Mouse (Mus musculus) subcutaneous adipose tissue, adult 2 months (tissue): ENCODE data around the gene Auh. TPM values are rescaled to one million over a fixed set of nuclear protein-coding genes. Genes with fewer than 3 reads are reported as not detected.

ENCODE experiments used
- polyA plus RNA-seq: library from polyadenylated mRNA; depleted of rRNA; stranded (reverse); fragments of >200 nt; gene quantifications from 2 replicates; pipeline ENCODE4 v1.2.3, GENCODE M21; 2012; ENCODE audit warnings: low replicate concordance; rRNA removed

The Auh gene
- polyA plus RNA-seq: 42.7 and 67.0 TPM in 2 replicates

DNA sequence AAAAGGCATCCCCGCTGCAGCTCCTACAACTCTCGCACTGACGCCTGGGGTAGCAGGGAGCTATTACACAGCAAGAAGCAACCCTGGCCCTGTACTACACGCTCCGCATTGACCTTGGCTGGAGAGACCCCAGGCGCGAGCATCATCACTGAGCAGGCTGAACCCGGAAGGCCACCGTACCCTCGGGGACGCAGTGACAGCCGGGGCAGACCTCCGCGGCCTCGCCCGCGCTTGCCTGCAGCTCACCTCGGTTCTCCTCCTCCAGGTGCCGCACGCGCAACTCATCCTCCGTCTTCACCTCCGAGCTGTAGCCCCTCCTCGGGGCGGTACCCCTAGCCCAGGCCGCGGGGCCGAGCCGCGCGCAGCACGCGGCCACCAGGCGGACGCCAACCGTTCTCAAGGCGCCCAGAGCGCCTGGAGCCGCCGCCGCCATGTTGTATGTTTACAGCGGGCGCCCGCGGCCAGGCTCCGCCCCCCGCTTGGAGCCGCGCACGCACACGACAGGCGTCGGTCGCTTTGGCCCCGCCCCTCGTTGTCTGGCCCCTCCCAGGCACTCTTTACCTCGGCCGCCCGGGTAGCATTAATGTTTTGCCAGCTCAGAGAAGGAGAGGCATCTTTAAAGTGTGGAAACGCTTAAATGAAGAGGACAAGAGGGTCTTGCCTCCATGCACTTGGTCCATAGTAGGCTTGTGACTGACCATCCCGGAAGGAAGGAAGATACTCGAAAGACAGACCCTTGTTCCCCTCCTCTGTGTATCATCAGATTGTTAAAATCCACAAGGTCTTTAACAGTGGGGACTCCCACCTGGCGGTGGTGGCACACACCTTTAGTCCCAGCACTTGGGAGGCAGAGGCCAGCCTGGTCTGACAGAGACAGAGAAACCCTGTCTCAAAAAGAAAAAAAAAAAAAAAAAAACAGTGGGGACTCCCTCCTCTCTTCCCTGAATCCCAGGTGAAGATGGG lies at the start of gene Auh:
Gene Auh (minus strand): TSS at position 473 of the 963 bp plus-strand sequence.

Other genes starting within 250 kb of the Auh start
- 7.0 and 11.2 TPM in 2 replicates for gene Nfil3, start 51.4 kb upstream of the Auh start, polyA plus RNA-seq